Mouse (Mus musculus): ENCODE results near the gene Ang4. TPM values are rescaled to one million over a fixed set of nuclear protein-coding genes. Genes with fewer than 3 reads are reported as not detected.
"Not testable (repeated sequence)": the region's sequence is repeated elsewhere in the genome, so short reads cannot be mapped to it uniquely, and the experiment has no call there.

The Ang4 gene
- 4.4 and 4.9 TPM in 2 replicates for polyA plus RNA-seq (2015; fragmentation: Nextera tagmentation; extraction: Ambion mirVana)

GRCm38 (mm10) chr14:51773490-51773889 lies at the start of gene Ang4:
Gene Ang4 (minus strand): TSS chr14:51773590.
- no peaks in the 10 kb centered on the region for H3K9me3 ChIP-seq (ENCODE audit: control insufficient read depth, low read length)
- H3K9ac ChIP-seq (ENCODE audit: low read depth, low read length) = no peak within 1 kb of the TSS
- H3K27ac ChIP-seq (ENCODE audit: low read length) = no peak within 1 kb of the TSS
- H3K27me3 ChIP-seq (replicated peaks; ENCODE audit: control insufficient read depth, insufficient read depth, low read length) = no peaks in the 10 kb centered on the region
- H3K4me2 ChIP-seq (ENCODE audit: low read depth, low read length) = no peak within 1 kb of the TSS
- H3K4me3 ChIP-seq (ENCODE audit: low read length) = no peak within 1 kb of the TSS
- ATAC-seq = no peak
- H3K36me3 ChIP-seq (ENCODE audit: control insufficient read depth, insufficient read depth, low read length) = no peaks in the 10 kb centered on the region
- no peaks in the 10 kb centered on the region for H3K4me1 ChIP-seq (ENCODE audit: control insufficient read depth, insufficient read depth, low read length)
- 62% methylated on average over 5 of the region's 5 CpGs for WGBS

- Histone ChIP-seq H3K9me3 (ENCODE audit: control insufficient read depth, low read length) (no peaks in the 10 kb centered on the region), H3K4me1 (ENCODE audit: control insufficient read depth, insufficient read depth, low read length) (no peaks in the 10 kb centered on the region), H3K4me2 (ENCODE audit: low read depth, low read length) (no peak within 1 kb of the TSS), H3K27ac (ENCODE audit: low read length) (no peak within 1 kb of the TSS), H3K36me3 (ENCODE audit: control insufficient read depth, insufficient read depth, low read length) (no peaks in the 10 kb centered on the region), H3K9ac (ENCODE audit: low read depth, low read length) (no peak within 1 kb of the TSS), H3K4me3 (ENCODE audit: low read length) (no peak within 1 kb of the TSS), H3K27me3 (replicated peaks; ENCODE audit: control insufficient read depth, insufficient read depth, low read length) (no peaks in the 10 kb centered on the region)
- 83% methylated on average over 2 of the region's 2 CpGs for WGBS
- no peak for ATAC-seq
Measured at GRCm38 (mm10) chr14:51799746-51800145, 26.4 kb upstream of the Ang4 start, which contains the start of gene AY358078. Gene AY358078 (plus strand): TSS chr14:51800046.

GRCm38 (mm10) chr14:51794106-51794505 lies 20.7 kb upstream of the Ang4 start:
- ATAC-seq = peak; percentile 88
- H3K9me3 ChIP-seq (ENCODE audit: control insufficient read depth, low read length) = no peaks in the 10 kb centered on the region

GRCm38 (mm10) chr14:51789196-51789595 lies 15.8 kb upstream of the Ang4 start:
- no peak for ATAC-seq
- H3K4me1 ChIP-seq (ENCODE audit: control insufficient read depth, insufficient read depth, low read length) = no peaks in the 10 kb centered on the region
- 89% methylated on average over 2 of the region's 2 CpGs for WGBS
- H3K4me2 ChIP-seq (ENCODE audit: low read depth, low read length) = no peak overlapping the region
- H3K27me3 ChIP-seq (replicated peaks; ENCODE audit: control insufficient read depth, insufficient read depth, low read length) = no peaks in the 10 kb centered on the region
- H3K9ac ChIP-seq (ENCODE audit: low read depth, low read length) = no peak overlapping the region
- no peak overlapping the region for H3K27ac ChIP-seq (ENCODE audit: low read length)
- H3K36me3 ChIP-seq (ENCODE audit: control insufficient read depth, insufficient read depth, low read length) = no peaks in the 10 kb centered on the region
- H3K9me3 ChIP-seq (ENCODE audit: control insufficient read depth, low read length) = no peaks in the 10 kb centered on the region
- no peak overlapping the region for H3K4me3 ChIP-seq (ENCODE audit: low read length)

More at GRCm38 (mm10) chr14:51794106-51794505, 20.7 kb upstream of the Ang4 start:
- Histone ChIP-seq H3K36me3 (ENCODE audit: control insufficient read depth, insufficient read depth, low read length) (no peaks in the 10 kb centered on the region), H3K9ac (ENCODE audit: low read depth, low read length) (no peak overlapping the region), H3K4me2 (ENCODE audit: low read depth, low read length) (no peak overlapping the region), H3K4me1 (ENCODE audit: control insufficient read depth, insufficient read depth, low read length) (no peaks in the 10 kb centered on the region), H3K4me3 (ENCODE audit: low read length) (no peak overlapping the region), H3K27me3 (replicated peaks; ENCODE audit: control insufficient read depth, insufficient read depth, low read length) (no peaks in the 10 kb centered on the region), H3K27ac (ENCODE audit: low read length) (no peak overlapping the region)
- 29% methylated on average over 2 of the region's 2 CpGs for WGBS

GRCm38 (mm10) chr14:51787061-51787460 lies 13.7 kb upstream of the Ang4 start:
- 0 out of 2 replicates have a peak, but pooled peaks have one; percentile 31 for ATAC-seq
- Histone ChIP-seq H3K9me3 (ENCODE audit: control insufficient read depth, low read length) (no peaks in the 10 kb centered on the region), H3K27ac (ENCODE audit: low read length) (no peak overlapping the region), H3K36me3 (ENCODE audit: control insufficient read depth, insufficient read depth, low read length) (no peaks in the 10 kb centered on the region), H3K27me3 (replicated peaks; ENCODE audit: control insufficient read depth, insufficient read depth, low read length) (no peaks in the 10 kb centered on the region), H3K4me2 (ENCODE audit: low read depth, low read length) (no peak overlapping the region), H3K9ac (ENCODE audit: low read depth, low read length) (no peak overlapping the region), H3K4me1 (ENCODE audit: control insufficient read depth, insufficient read depth, low read length) (no peaks in the 10 kb centered on the region), H3K4me3 (ENCODE audit: low read length) (no peak overlapping the region)
- 79% methylated on average over 5 of the region's 5 CpGs for WGBS

- Histone ChIP-seq H3K27ac (ENCODE audit: low read length) (no peak overlapping the region), H3K9me3 (ENCODE audit: control insufficient read depth, low read length) (no peaks in the 10 kb centered on the region), H3K4me3 (ENCODE audit: low read length) (no peak overlapping the region), H3K4me2 (ENCODE audit: low read depth, low read length) (no peak overlapping the region), H3K36me3 (ENCODE audit: control insufficient read depth, insufficient read depth, low read length) (no peaks in the 10 kb centered on the region), H3K4me1 (ENCODE audit: control insufficient read depth, insufficient read depth, low read length) (no peaks in the 10 kb centered on the region), H3K9ac (ENCODE audit: low read depth, low read length) (no peak overlapping the region), H3K27me3 (replicated peaks; ENCODE audit: control insufficient read depth, insufficient read depth, low read length) (no peaks in the 10 kb centered on the region)
- ATAC-seq = no peak
- 63% methylated on average over 4 of the region's 4 CpGs for WGBS
Measured at GRCm38 (mm10) chr14:51786335-51786734, 12.9 kb upstream of the Ang4 start.

- no peak for ATAC-seq
Measured at GRCm38 (mm10) chr14:51778865-51779481, 5.6 kb upstream of the Ang4 start.

GRCm38 (mm10) chr14:51777791-51778190 lies 4.4 kb upstream of the Ang4 start:
- Histone ChIP-seq H3K4me1 (ENCODE audit: control insufficient read depth, insufficient read depth, low read length) (no peaks in the 10 kb centered on the region), H3K9me3 (ENCODE audit: control insufficient read depth, low read length) (no peaks in the 10 kb centered on the region), H3K27me3 (replicated peaks; ENCODE audit: control insufficient read depth, insufficient read depth, low read length) (no peaks in the 10 kb centered on the region), H3K9ac (ENCODE audit: low read depth, low read length) (no peak overlapping the region), H3K27ac (ENCODE audit: low read length) (no peak overlapping the region), H3K4me3 (ENCODE audit: low read length) (no peak overlapping the region), H3K4me2 (ENCODE audit: low read depth, low read length) (no peak overlapping the region), H3K36me3 (ENCODE audit: control insufficient read depth, insufficient read depth, low read length) (no peaks in the 10 kb centered on the region)
- no peak for ATAC-seq
- 94% methylated on average over 1 of the region's 1 CpGs for WGBS

More at GRCm38 (mm10) chr14:51778865-51779481, 5.6 kb upstream of the Ang4 start:
- 76% methylated on average over 4 of the region's 4 CpGs for WGBS
- H3K4me3 ChIP-seq (ENCODE audit: low read length) = no peak overlapping the region
- no peaks in the 10 kb centered on the region for H3K9me3 ChIP-seq (ENCODE audit: control insufficient read depth, low read length)
- H3K27ac ChIP-seq (ENCODE audit: low read length) = no peak overlapping the region
- no peaks in the 10 kb centered on the region for H3K36me3 ChIP-seq (ENCODE audit: control insufficient read depth, insufficient read depth, low read length)
- H3K27me3 ChIP-seq (replicated peaks; ENCODE audit: control insufficient read depth, insufficient read depth, low read length) = no peaks in the 10 kb centered on the region
- H3K4me1 ChIP-seq (ENCODE audit: control insufficient read depth, insufficient read depth, low read length) = no peaks in the 10 kb centered on the region
- H3K4me2 ChIP-seq (ENCODE audit: low read depth, low read length) = no peak overlapping the region
- H3K9ac ChIP-seq (ENCODE audit: low read depth, low read length) = no peak overlapping the region

- H3K36me3 ChIP-seq (ENCODE audit: control insufficient read depth, insufficient read depth, low read length); ATAC-seq; H3K9me3 ChIP-seq (ENCODE audit: control insufficient read depth, low read length); H3K4me1 ChIP-seq (ENCODE audit: control insufficient read depth, insufficient read depth, low read length); H3K9ac ChIP-seq (ENCODE audit: low read depth, low read length); H3K4me2 ChIP-seq (ENCODE audit: low read depth, low read length); H3K4me3 ChIP-seq (ENCODE audit: low read length); H3K27ac ChIP-seq (ENCODE audit: low read length); H3K27me3 ChIP-seq (replicated peaks; ENCODE audit: control insufficient read depth, insufficient read depth, low read length): not testable (repeated sequence)
- WGBS = 75% methylated on average over 1 of the region's 1 CpGs
Measured at GRCm38 (mm10) chr14:51771378-51771777, 2.0 kb downstream of the Ang4 start.

GRCm38 (mm10) chr14:51755944-51756343 lies 17.4 kb downstream of the Ang4 start:
- no peaks in the 10 kb centered on the region for H3K36me3 ChIP-seq (ENCODE audit: control insufficient read depth, insufficient read depth, low read length)
- no peak overlapping the region for H3K4me2 ChIP-seq (ENCODE audit: low read depth, low read length)
- H3K4me3 ChIP-seq (ENCODE audit: low read length) = no peak overlapping the region
- H3K9ac ChIP-seq (ENCODE audit: low read depth, low read length) = no peak overlapping the region
- no peak for ATAC-seq
- no peak overlapping the region for H3K27ac ChIP-seq (ENCODE audit: low read length)
- H3K27me3 ChIP-seq (replicated peaks; ENCODE audit: control insufficient read depth, insufficient read depth, low read length) = no peaks in the 10 kb centered on the region
- 80% methylated on average over 2 of the region's 2 CpGs for WGBS
- no peaks in the 10 kb centered on the region for H3K4me1 ChIP-seq (ENCODE audit: control insufficient read depth, insufficient read depth, low read length)
- no peaks in the 10 kb centered on the region for H3K9me3 ChIP-seq (ENCODE audit: control insufficient read depth, low read length)
